In the genomic region with DNA sequence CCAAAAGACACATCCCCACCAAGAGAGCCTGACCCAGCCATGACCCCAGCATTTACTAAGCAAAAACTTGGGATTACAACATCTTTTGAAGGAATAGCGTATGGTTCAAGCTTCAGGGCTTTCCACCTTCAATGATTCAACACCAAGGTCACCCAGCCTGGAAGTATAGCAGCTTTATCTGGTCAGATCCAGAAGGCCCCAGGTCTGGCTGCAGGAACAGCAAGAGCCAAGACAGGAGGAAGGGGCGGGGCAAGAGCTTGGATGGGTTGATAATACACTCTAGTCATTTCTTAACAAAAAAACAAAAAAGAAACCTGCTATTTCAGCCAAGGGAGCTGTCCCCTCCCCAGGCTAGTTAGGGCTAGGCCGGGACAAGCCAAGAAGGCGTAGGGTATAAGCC, we compare ENCODE assay signal across 13 mouse cellular contexts. TPM values are rescaled to one million over a fixed set of nuclear protein-coding genes. Genes with fewer than 3 reads are reported as not detected.
DNase-seq lines count a peak whose midpoint lies in the region; ATAC-seq and TF ChIP-seq lines count a peak whose summit lies in the region.
"Had no signal": no experiment of that assay in that cellular context is flagged by ENCODE, and none has a peak within 500 bp of the region (broad histone marks: within the 10 kb centered on the region; RNA-seq: fewer than 3 reads in every experiment).

No protein-coding gene starts in this region.

- peaks cover 87% of the 10 kb centered on the region for H3K4me1 ChIP-seq in kidney, embryonic 15.5 days
- H3K4me1 ChIP-seq in kidney, embryonic 14.5 days (ENCODE audit: control insufficient read depth, insufficient read depth, low read length) = peaks cover 68% of the 10 kb centered on the region
- peaks cover 77% of the 10 kb centered on the region for H3K4me1 ChIP-seq in liver, embryonic 11.5 days (replicated peaks; ENCODE audit: control insufficient read depth, insufficient read depth, low read length)
- peaks cover 7% of the 10 kb centered on the region for H3K4me1 ChIP-seq in stomach, postnatal 0 days (replicated peaks; ENCODE audit: control insufficient read depth, insufficient read depth)

- no peaks in the 10 kb centered on the region for H3K9me3 ChIP-seq in kidney, embryonic 15.5 days (replicated peaks)
- no peaks in the 10 kb centered on the region for H3K9me3 ChIP-seq in kidney, embryonic 14.5 days (ENCODE audit: control insufficient read depth, low read length)
- no peaks in the 10 kb centered on the region for H3K9me3 ChIP-seq in liver, embryonic 11.5 days (ENCODE audit: control insufficient read depth, low read length)
- H3K9me3 ChIP-seq in stomach, postnatal 0 days (ENCODE audit: control insufficient read depth, low read length) = no peaks in the 10 kb centered on the region
- H3K9me3 ChIP-seq: midbrain, embryonic 13.5 days; neural tube, embryonic 13.5 days had no signal

- ATAC-seq in kidney, embryonic 15.5 days (replicated peaks; ENCODE audit: low FRiP score) = no peak
- ATAC-seq in kidney, embryonic 14.5 days (ENCODE audit: low FRiP score, low TSS enrichment) = no peak
- ATAC-seq in liver, embryonic 11.5 days (replicated peaks; ENCODE audit: low FRiP score) = no peak; the same call in 1 of the 2 replicates
- no peak for ATAC-seq in stomach, postnatal 0 days (ENCODE audit: low FRiP score, low TSS enrichment)
- ATAC-seq: hindbrain, embryonic 16.5 days; midbrain, embryonic 13.5 days had no signal

- no peak overlapping the region for H3K4me3 ChIP-seq in kidney, embryonic 15.5 days (replicated peaks)
- no peak overlapping the region for H3K4me3 ChIP-seq in kidney, embryonic 14.5 days (ENCODE audit: low read length)
- peak overlapping the region; percentile 31 for H3K4me3 ChIP-seq in liver, embryonic 11.5 days (ENCODE audit: low read depth, low read length)
- no peak overlapping the region for H3K4me3 ChIP-seq in stomach, postnatal 0 days (ENCODE audit: low read depth, low read length)
- H3K4me3 ChIP-seq: midbrain, embryonic 13.5 days; neural tube, embryonic 13.5 days had no signal

- peak overlapping the region; percentile 24; the same call in 1 of the 2 replicates for H3K27ac ChIP-seq in kidney, embryonic 15.5 days
- H3K27ac ChIP-seq in kidney, embryonic 14.5 days (ENCODE audit: low read depth, low read length) = no peak overlapping the region
- H3K27ac ChIP-seq in liver, embryonic 11.5 days (ENCODE audit: low read depth, low read length) = peak overlapping the region; percentile 94
- H3K27ac ChIP-seq in stomach, postnatal 0 days (replicated peaks) = peak overlapping the region; percentile 31
- H3K27ac ChIP-seq: midbrain, embryonic 13.5 days; neural tube, embryonic 13.5 days had no signal

- TF ChIP-seq CTCF in stomach, postnatal 0 days (IDR thresholded peaks at IDR 0.05; ENCODE audit: low read depth) = no peak

- no peak overlapping the region for H3K9ac ChIP-seq in kidney, embryonic 15.5 days
- H3K9ac ChIP-seq in kidney, embryonic 14.5 days (ENCODE audit: low read depth, low read length) = no peak overlapping the region
- H3K9ac ChIP-seq in liver, embryonic 11.5 days (ENCODE audit: low read depth, low read length) = peak overlapping the region; percentile 45; the same call in 1 of the 2 replicates
- H3K9ac ChIP-seq in stomach, postnatal 0 days (ENCODE audit: low read length) = no peak overlapping the region
- H3K9ac ChIP-seq: midbrain, embryonic 13.5 days; neural tube, embryonic 13.5 days had no signal

- DNase-seq in NIH3T3 (ENCODE audit: low read depth) = peak; percentile 29
- no peak for DNase-seq in liver, embryonic 11.5 days (ENCODE audit: low spot score)
- DNase-seq in stomach, postnatal 0 days (ENCODE audit: low spot score) = no peak
- DNase-seq in cerebellum, adult 11-12 months = no peak
- no peak for DNase-seq in natural killer cell, adult 2 months (ENCODE audit: low spot score in 2 of 2)
- DNase-seq: adrenal gland, adult 2 months; heart, adult 11 months; retina, postnatal 1 day had no signal

- peaks cover 22% of the 10 kb centered on the region for H3K36me3 ChIP-seq in kidney, embryonic 15.5 days
- H3K36me3 ChIP-seq in kidney, embryonic 14.5 days (ENCODE audit: control insufficient read depth, insufficient read depth, low read length) = peaks cover 18% of the 10 kb centered on the region
- H3K36me3 ChIP-seq in liver, embryonic 11.5 days (ENCODE audit: control insufficient read depth, insufficient read depth, low read length) = peaks cover 5% of the 10 kb centered on the region; the same call in 1 of the 2 replicates
- peaks cover 11% of the 10 kb centered on the region; the same call in 1 of the 2 replicates for H3K36me3 ChIP-seq in stomach, postnatal 0 days (ENCODE audit: control insufficient read depth, insufficient read depth, low read length)

- no peak overlapping the region for H3K4me2 ChIP-seq in kidney, embryonic 15.5 days
- no peak overlapping the region for H3K4me2 ChIP-seq in kidney, embryonic 14.5 days (replicated peaks; ENCODE audit: low read depth, low read length)
- peak overlapping the region; percentile 96 for H3K4me2 ChIP-seq in liver, embryonic 11.5 days
- no peak overlapping the region for H3K4me2 ChIP-seq in stomach, postnatal 0 days (replicated peaks; ENCODE audit: low read depth)
- H3K4me2 ChIP-seq: midbrain, embryonic 13.5 days; neural tube, embryonic 13.5 days had no signal

- H3K27me3 ChIP-seq in kidney, embryonic 15.5 days = no peaks in the 10 kb centered on the region
- H3K27me3 ChIP-seq in kidney, embryonic 14.5 days (ENCODE audit: control insufficient read depth, insufficient read depth, low read length) = no peaks in the 10 kb centered on the region
- no peaks in the 10 kb centered on the region for H3K27me3 ChIP-seq in liver, embryonic 11.5 days (replicated peaks; ENCODE audit: control insufficient read depth, insufficient read depth, low read length)
- H3K27me3 ChIP-seq in stomach, postnatal 0 days (ENCODE audit: control insufficient read depth, insufficient read depth, low read length) = no peaks in the 10 kb centered on the region

- no peak for TF ChIP-seq EP300 in stomach, postnatal 0 days (optimal IDR thresholded peaks at IDR 0.05)

- WGBS in kidney, embryonic 15.5 days = 91% methylated on average over 4 of the region's 4 CpGs
- WGBS in kidney, embryonic 14.5 days = 91% methylated on average over 4 of the region's 4 CpGs
- WGBS in liver, embryonic 11.5 days = 57% methylated on average over 4 of the region's 4 CpGs
- WGBS in stomach, postnatal 0 days = 74% methylated on average over 4 of the region's 4 CpGs

RNA-seq across cellular contexts. Expression of a gene that starts 2.0 kb away (rescaled TPM):
- 0.14 and 0.60 TPM in 2 replicates for polyA plus RNA-seq in kidney, embryonic 15.5 days (2015; fragmentation: Nextera tagmentation; extraction: Ambion mirVana)
- 0.19 and 0.59 TPM in 2 replicates for polyA plus RNA-seq in kidney, embryonic 14.5 days (2014; fragmentation: Nextera tagmentation; extraction: Ambion mirVana)
- polyA plus RNA-seq in liver, embryonic 11.5 days (2014; fragmentation: Nextera tagmentation; extraction: Ambion mirVana) = 0.55 and 0.99 TPM in 2 replicates
- polyA plus RNA-seq in stomach, postnatal 0 days (2015; fragmentation: Nextera tagmentation; extraction: Ambion mirVana) = 0.27 and 0.28 TPM in 2 replicates
- polyA plus RNA-seq: adrenal gland, adult 2 months; hindbrain, embryonic 16.5 days; neural tube, embryonic 13.5 days had no signal

RNA-seq across cellular contexts. Expression of a gene that starts 2.1 kb away (rescaled TPM):
- polyA plus RNA-seq in kidney, embryonic 15.5 days (2015; fragmentation: Nextera tagmentation; extraction: Ambion mirVana) = 34.4 and 41.6 TPM in 2 replicates
- polyA plus RNA-seq in kidney, embryonic 14.5 days (2014; fragmentation: Nextera tagmentation; extraction: Ambion mirVana) = 32.7 and 38.5 TPM in 2 replicates
- 69.4 and 70.3 TPM in 2 replicates for polyA plus RNA-seq in liver, embryonic 11.5 days (2014; fragmentation: Nextera tagmentation; extraction: Ambion mirVana)
- 22.7 and 27.4 TPM in 2 replicates for polyA plus RNA-seq in stomach, postnatal 0 days (2015; fragmentation: Nextera tagmentation; extraction: Ambion mirVana)

RNA-seq across cellular contexts. Expression of a gene that starts 16.2 kb away (rescaled TPM):
- polyA plus RNA-seq in kidney, embryonic 15.5 days (2015; fragmentation: Nextera tagmentation; extraction: Ambion mirVana) = 13.7 and 15.0 TPM in 2 replicates
- polyA plus RNA-seq in kidney, embryonic 14.5 days (2014; fragmentation: Nextera tagmentation; extraction: Ambion mirVana) = 20.5 and 25.8 TPM in 2 replicates
- 23.7 and 23.8 TPM in 2 replicates for polyA plus RNA-seq in liver, embryonic 11.5 days (2014; fragmentation: Nextera tagmentation; extraction: Ambion mirVana)
- polyA plus RNA-seq in stomach, postnatal 0 days (2015; fragmentation: Nextera tagmentation; extraction: Ambion mirVana) = 4.1 and 4.3 TPM in 2 replicates

RNA-seq across cellular contexts. Expression of a gene that starts 20.5 kb away (rescaled TPM):
- polyA plus RNA-seq in kidney, embryonic 15.5 days (2015; fragmentation: Nextera tagmentation; extraction: Ambion mirVana) = 49.5 and 55.5 TPM in 2 replicates
- 33.9 and 44.8 TPM in 2 replicates for polyA plus RNA-seq in kidney, embryonic 14.5 days (2014; fragmentation: Nextera tagmentation; extraction: Ambion mirVana)
- 40.8 and 43.0 TPM in 2 replicates for polyA plus RNA-seq in liver, embryonic 11.5 days (2014; fragmentation: Nextera tagmentation; extraction: Ambion mirVana)
- polyA plus RNA-seq in stomach, postnatal 0 days (2015; fragmentation: Nextera tagmentation; extraction: Ambion mirVana) = 35.6 and 39.3 TPM in 2 replicates

RNA-seq across cellular contexts. Expression of a gene that starts 29.0 kb away (rescaled TPM):
- polyA plus RNA-seq in kidney, embryonic 15.5 days (2015; fragmentation: Nextera tagmentation; extraction: Ambion mirVana) = 761 and 838 TPM in 2 replicates
- polyA plus RNA-seq in kidney, embryonic 14.5 days (2014; fragmentation: Nextera tagmentation; extraction: Ambion mirVana) = 584 and 814 TPM in 2 replicates
- polyA plus RNA-seq in liver, embryonic 11.5 days (2014; fragmentation: Nextera tagmentation; extraction: Ambion mirVana) = 761 and 837 TPM in 2 replicates
- 1,326 and 1,632 TPM in 2 replicates for polyA plus RNA-seq in stomach, postnatal 0 days (2015; fragmentation: Nextera tagmentation; extraction: Ambion mirVana)
